Mouse (Mus musculus) gastrocnemius, postnatal 36 days (tissue): Measurements from ENCODE around the gene Baiap2l2. TPM values are rescaled to one million over a fixed set of nuclear protein-coding genes. Genes with fewer than 3 reads are reported as not detected.

Experiments used
- DNase-seq, 2 experiments: peaks; one replicate each; pipeline ENCODE4 v3.0.0; 2022
- intact Hi-C: fragments of 180-260 bp; cut with DNase I; formaldehyde crosslinking; loops from one replicate; pipeline ENCODE4 v1.15.1; 2025
- total RNA-seq, 2 experiments: library from RNA; stranded (reverse); gene quantifications; 2 replicates each; pipeline ENCODE4 v1.2.3; 2021

Gene Baiap2l2
- total RNA-seq, 2 experiments from 2014 or later = 1.0 to 1.5 TPM

- DNase-seq = no peak
- intact Hi-C loops = no loop called here
Measured at GRCm38 (mm10) chr15:79304832-79305231, 19.5 kb upstream of the Baiap2l2 start.

DNA sequence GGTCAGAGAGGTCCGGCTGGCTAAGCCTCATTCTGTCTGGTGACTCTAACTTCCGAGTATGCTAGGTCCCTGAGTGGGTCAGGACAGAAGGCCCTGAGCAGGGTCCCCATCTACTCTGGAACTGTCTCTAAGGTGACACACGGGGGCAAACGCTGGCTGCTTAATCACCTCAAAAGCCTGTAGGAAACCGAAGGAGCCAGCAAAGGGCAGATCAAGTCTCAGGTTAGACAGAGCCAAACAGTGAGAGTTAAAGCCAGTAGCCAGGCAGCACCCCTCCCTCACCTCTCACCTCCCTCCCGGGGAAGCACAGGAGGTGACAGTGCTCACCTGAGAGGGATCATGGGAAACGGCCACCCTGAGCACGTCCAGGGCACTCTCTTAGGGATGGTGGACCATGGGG is 18.4 kb upstream of the Baiap2l2 start:
- no peak for DNase-seq
- intact Hi-C loops = no loop called here

DNA sequence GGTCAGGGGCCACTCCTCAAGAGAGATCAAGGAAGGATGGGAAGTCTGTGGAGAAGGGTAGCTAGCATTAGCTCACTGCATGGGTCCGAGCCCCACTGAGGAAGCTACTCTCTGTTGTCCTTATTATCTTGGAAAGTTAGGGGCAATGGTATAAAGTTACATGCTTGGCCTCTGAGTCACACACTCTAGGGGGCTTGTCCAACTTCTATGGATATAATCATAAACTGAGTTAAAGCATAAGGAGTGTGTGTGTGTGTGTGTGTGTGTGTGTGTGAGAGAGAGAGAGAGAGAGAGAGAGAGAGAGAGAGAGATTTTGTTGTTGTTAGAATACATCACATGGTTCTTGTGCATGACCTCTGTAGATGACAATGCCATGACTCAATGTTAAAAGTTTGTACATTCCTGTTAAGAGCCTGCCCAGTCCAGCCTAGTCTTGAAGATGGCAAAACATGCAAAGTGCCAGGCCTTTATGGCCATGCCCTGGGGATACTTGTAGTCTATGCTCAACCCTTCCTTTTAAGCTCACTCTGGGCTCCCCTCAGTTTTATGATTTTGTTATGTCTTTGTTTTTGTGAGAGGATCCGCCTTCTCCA is 14.3 kb upstream of the Baiap2l2 start:
- no peak for DNase-seq
- intact Hi-C loops = no loop called here

DNA sequence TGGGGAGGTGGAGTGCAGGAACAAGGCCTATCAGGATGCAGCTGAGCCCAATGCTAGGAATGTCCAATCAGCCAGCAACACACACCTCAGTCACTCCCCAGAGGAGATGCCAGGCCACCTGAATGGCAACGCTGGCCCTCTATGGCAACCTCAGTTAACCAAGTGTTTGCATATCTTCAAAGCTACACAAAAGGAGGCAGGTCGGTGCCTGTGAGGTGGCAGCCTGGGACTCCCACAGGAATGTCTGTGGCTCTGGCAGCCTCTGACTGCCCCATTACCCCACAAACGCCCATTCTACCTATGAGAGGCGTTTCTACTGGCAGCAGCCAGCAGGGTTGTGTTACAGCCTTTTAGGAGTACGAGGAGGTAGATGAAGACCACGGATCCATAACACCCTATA is 13.2 kb upstream of the Baiap2l2 start:
- DNase-seq = no peak
- intact Hi-C loops = no loop called here

DNA sequence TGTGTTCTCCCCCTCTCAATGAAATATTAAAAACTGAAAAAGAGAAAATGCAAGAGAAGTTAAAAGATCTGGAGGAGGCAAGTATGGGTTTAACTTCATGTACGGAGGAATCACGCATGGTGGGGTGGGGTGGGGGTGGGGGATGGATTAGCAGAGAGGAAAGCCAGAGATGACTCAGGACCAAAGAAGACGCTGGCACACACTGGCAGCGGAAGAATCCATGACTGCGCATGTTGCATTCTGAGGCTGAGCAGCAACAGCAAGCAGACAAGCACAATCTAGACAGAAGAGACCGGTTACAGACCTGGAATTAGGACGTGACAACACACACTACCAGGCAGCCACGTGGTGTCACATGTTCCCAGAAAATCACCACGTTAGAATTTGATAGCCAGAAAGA is 7.4 kb upstream of the Baiap2l2 start:
- DNase-seq = no peak
- intact Hi-C loops = no loop called here

DNA sequence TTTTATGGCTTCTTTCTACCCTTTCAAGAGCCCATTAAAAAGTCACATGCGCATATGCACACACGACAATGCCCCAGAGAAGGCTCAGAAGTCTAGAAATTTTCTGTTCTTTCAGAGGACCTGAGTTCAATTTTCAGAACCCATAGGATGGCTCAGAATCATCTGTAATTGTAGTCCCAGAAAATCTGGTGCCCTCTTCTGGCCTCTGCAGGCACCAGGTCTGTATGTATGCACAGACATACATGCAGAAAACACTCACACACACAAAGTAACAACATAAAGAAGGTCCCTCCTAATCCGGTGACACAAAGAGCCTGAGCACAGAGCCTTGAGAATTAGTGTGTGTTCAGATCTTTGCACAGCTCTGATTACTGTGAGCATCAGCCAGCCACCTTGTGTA is 5.0 kb upstream of the Baiap2l2 start:
- no peak for DNase-seq
- intact Hi-C loops = no loop called here

GRCm38 (mm10) chr15:79289441-79289840 is 4.1 kb upstream of the Baiap2l2 start:
- DNase-seq = no peak

GRCm38 (mm10) chr15:79288387-79288786 is 3.0 kb upstream of the Baiap2l2 start:
- no peak for DNase-seq
- intact Hi-C loops = no loop called here

More at GRCm38 (mm10) chr15:79289441-79289840, 4.1 kb upstream of the Baiap2l2 start:
- intact Hi-C loops = no loop called here

DNA sequence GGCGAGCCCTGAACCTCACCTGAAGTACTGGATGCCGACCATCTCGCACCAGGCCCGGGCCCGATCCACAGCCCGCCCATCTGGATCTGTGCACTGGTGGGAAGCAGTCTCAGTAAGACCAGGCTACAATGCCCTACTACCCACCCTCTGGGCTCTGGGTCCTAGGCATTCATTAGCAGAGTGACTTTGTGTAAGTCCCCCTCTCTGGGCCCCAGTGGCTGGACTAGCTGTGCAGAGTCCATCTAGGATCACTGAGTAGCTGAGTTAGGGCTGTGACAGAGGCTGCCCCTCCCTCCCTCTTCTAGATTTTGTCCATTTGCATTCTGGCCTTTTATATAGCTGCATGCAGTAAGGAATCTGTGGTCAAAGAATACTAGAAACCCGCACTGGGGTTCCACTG is 1.8 kb upstream of the Baiap2l2 start:
- DNase-seq = no peak
- intact Hi-C loops = no loop called here

GRCm38 (mm10) chr15:79286141-79286540 is 804 bp upstream of the Baiap2l2 start:
- intact Hi-C loops = no loop called here
- no peak for DNase-seq

- intact Hi-C loops = no loop called here
- DNase-seq = no peak
Measured at GRCm38 (mm10) chr15:79283371-79283770, 2.0 kb downstream of the Baiap2l2 start.

GRCm38 (mm10) chr15:79282434-79282833 is 2.9 kb downstream of the Baiap2l2 start:
- no peak for DNase-seq
- intact Hi-C loops = no loop called here

DNA sequence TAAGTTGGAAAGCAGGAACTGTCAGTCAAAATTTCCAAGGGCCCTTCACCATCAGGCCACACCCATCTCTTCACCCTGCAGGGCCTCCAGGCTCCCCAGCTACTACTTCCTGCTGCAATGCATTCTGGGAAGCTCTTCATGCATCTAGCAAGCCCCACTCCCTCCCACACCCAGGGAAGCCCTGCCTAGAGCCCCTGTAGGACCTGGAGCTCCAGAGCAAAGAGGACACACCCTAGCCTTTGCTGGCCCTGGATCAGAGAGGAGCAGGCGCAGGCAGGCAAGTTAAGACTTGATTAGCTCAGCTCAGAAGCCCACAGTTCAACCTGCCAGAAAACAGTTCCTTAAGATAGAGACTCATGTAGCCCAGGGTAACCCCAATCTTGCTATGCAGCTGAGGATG is 3.9 kb downstream of the Baiap2l2 start:
- DNase-seq = no peak
- intact Hi-C loops = no loop called here

DNA sequence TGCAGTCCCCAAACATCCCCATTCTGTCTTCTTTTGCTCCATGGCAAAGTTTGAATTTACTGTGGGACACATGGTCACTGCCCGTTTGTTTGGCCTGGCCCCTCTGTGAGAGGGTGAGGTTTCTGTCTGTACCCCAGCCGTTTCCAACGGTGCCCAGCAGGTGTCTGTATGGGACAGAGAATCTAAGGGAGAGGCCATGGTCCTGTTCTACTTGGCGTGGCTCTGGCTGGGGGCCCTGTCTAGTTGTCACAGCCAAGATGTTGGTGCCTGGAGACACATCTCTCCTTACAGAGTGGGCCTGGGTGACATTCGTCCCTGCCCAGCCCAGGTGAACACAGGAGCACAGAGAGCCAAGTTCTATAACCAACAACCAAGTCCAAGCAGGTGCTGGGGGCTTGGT is 4.5 kb downstream of the Baiap2l2 start:
- peak in 1 of 2 experiments; percentile 29 for DNase-seq
- intact Hi-C loops = no loop called here

GRCm38 (mm10) chr15:79280209-79280608 is 5.1 kb downstream of the Baiap2l2 start:
- intact Hi-C loops = no loop called here
- DNase-seq = no peak

DNA sequence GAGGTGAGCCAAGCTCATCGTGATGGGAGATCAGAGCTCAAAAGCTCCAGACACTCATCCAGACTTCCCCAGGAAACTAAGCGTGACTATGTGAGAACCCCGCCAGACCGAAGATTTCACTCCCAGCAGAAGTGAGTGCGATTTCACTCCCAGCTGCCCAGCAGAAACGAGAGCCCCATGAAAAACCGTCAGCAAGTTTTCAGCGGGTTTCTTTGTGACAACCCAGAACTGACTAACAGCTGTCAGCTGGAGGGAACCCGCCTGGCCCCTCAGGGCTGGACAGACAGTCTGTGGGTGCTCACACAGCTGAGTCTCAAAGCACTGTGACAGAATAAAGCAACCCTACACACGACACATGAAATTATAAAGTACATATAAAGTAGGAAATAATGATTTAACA is 7.6 kb downstream of the Baiap2l2 start:
- intact Hi-C loops = no loop called here
- no peak for DNase-seq

DNA sequence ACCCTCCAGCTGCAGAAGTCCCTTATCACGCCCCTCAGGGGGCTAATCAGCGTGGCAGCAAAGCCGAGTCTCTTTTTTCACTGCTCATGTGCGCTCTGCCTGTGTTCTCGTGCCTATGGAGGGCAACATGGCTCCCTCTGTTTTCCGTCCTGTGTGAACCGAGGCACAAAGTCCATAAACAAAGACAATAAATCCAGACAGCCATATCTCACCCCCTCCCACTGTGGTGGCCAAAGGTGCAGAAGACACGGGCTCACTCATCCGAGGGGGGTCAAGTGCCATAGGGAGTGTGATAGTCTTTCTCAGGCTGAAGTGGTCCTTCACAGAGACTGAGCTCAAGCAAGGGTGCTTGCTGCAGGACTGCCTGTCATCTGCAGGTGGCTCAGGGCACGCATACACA is 12.3 kb downstream of the Baiap2l2 start:
- DNase-seq = no peak
- intact Hi-C loops = no loop called here

DNA sequence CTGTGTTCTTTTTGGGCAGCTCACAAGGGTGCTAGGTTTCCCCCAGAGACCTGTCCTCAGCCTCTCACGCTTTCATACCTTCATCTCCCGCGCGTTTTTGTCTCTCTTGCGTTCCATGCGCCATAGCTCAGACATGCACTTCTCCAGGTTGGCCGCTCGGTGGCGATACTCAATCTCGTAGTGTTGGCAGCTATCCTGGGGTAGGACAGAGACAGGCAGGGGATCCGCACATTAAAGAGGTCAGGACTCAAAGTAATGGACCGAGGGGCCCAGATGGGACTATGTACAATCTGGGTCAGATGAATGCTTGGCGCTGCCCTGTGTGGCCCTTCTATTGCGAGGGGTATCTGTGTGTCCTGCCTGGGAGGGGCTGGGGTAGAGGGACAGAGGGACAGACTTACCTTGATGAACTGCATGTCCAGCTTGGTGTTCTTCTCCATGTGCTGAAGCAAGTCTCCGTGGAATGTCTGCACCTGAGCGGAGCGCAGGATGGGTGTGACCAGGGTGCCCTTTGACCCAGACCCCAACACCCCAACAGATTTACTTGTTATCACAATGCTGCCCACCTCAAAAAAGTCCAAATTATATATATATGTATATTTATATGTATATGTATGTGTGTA is 14.1 kb downstream of the Baiap2l2 start:
- no peak for DNase-seq
- intact Hi-C loops = no loop called here

DNA sequence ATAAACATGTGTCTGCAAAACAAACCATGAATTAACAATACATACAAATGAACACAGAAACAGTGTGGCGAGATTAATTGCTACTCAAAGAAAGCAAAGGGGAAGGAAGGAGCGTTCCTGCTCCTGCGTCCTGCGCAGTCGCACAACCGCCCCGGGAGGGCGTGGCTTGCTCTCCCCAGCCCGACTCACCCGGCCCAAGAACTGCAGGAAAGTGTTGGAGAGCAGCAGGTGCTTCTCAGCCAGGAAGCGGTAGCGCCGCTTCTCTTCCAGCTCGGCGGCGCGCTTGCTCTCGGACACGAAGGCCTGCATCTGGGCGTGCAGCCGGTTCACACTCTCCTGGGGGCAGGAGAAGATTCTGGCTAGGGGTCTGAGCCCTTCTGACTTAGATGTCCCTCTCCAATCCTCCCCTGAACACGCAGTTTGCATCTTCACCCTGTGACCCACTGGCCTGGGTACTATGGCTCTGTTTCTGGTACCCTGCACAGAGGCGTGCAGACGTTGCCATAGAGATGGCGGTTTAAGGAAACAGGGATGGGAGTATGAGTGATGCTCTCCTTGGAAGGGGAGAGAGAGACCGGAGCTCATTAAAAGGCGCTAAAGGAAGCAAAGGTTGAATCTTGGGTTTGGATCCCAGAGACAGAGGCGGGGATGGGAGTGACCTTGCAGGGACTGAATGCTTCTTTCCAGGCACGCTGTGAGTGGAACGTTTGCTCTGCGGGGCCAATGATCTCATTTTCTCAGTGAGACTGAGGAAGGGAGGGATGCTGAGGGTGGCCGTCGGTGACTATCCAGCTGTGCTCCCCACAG is 14.8 kb downstream of the Baiap2l2 start:
- intact Hi-C loops = no loop called here
- DNase-seq = peak; percentile 54 to 65

- intact Hi-C loops = no loop called here
- DNase-seq = no peak
Measured at GRCm38 (mm10) chr15:79268521-79268920, 16.8 kb downstream of the Baiap2l2 start.

- intact Hi-C loops = no loop called here
- no peak for DNase-seq
Measured at GRCm38 (mm10) chr15:79265384-79265783, 20.0 kb downstream of the Baiap2l2 start.

- intact Hi-C loops = no loop called here
Measured at GRCm38 (mm10) chr15:79263726-79264125, 21.6 kb downstream of the Baiap2l2 start.

More at GRCm38 (mm10) chr15:79263726-79264125, 21.6 kb downstream of the Baiap2l2 start:
- no peak for DNase-seq
